Mouse (Mus musculus) liver, embryonic 12.5 days (tissue): ENCODE measurements at regions not wholly inside any gene's neighbourhood (a gene's known extent, or its start where the extent isn't known, plus 50 kb on each side); places are given as distances from the start of the nearest gene placed in this dataset.

Experiments
- ATAC-seq: fragments of 200-750 bp; cut with Nextera tagmentation; 2 replicates; pipeline ENCODE4 v1.8.0; 2017; ENCODE audit warnings: moderate number of reproducible peaks, mild to moderate bottlenecking, moderate library complexity
- H3K27ac ChIP-seq: fragments of 300-500 bp; sonication (generic); 2 replicates; pipeline ENCODE4 v1.5.1; 2016; ENCODE audit warnings: mild to moderate bottlenecking
- H3K27me3 ChIP-seq: fragments of 300-500 bp; sonication (generic); replicated peaks from 2 replicates; pipeline ENCODE4 v1.6.1; 2016; ENCODE audit warnings: mild to moderate bottlenecking, moderate library complexity
- H3K36me3 ChIP-seq: fragments of 300-500 bp; sonication (generic); 2 replicates; pipeline ENCODE4 v1.6.1; 2016; ENCODE audit warnings: mild to moderate bottlenecking, moderate library complexity
- H3K4me1 ChIP-seq: fragments of 300-500 bp; sonication (generic); 2 replicates; pipeline ENCODE4 v1.6.1; 2016
- H3K4me2 ChIP-seq: fragments of 300-500 bp; sonication (generic); 2 replicates; pipeline ENCODE4 v1.6.1; 2016; ENCODE audit warnings: mild to moderate bottlenecking, moderate library complexity
- H3K4me3 ChIP-seq: fragments of 300-500 bp; sonication (generic); 2 replicates; pipeline ENCODE4 v1.5.1; 2016; ENCODE audit warnings: mild to moderate bottlenecking, moderate library complexity
- H3K9ac ChIP-seq: fragments of 300-500 bp; sonication (generic); 2 replicates; pipeline ENCODE4 v1.6.1; 2016; ENCODE audit warnings: mild to moderate bottlenecking, moderate library complexity
- H3K9me3 ChIP-seq: fragments of 300-500 bp; sonication (generic); replicated peaks from 2 replicates; pipeline ENCODE4 v1.6.1; 2016; ENCODE audit warnings: mild to moderate bottlenecking, moderate library complexity
- WGBS: fragments of 180-500 bp; shearing (Covaris S2); methylation state at CpG from one replicate; pipeline ENCODE4 v1.1.7; 2016; ENCODE audit not compliant: insufficient replicate concordance; 5-methylcytosine and 5-hydroxymethylcytosine counted together

DNA sequence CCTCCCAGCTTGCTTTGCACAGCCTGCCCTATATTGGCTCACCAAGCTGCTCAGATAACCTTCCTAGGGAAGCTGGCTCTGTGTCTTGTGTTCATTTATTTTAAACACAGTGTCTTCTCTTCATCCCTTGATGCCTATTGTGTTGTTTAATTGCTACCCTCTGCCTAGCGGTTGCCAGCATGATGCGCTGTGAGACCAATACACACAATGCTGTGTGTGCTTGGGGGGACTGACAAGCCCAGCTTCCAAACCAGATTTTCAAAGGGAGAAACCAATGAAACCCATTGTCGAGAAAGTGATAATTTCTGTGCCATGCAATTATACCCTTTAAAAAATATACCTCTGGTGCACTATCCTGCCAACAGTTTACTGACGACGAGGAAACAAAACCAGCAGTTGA, 247.8 kb downstream of the Nuf2 start:
- no peaks in the 10 kb centered on the region for H3K36me3 ChIP-seq
- H3K27ac ChIP-seq, result no peak overlapping the region
- H3K9me3 ChIP-seq, result no peaks in the 10 kb centered on the region
- ATAC-seq, result no peak
- H3K4me3 ChIP-seq, result no peak overlapping the region
- H3K9ac ChIP-seq, result no peak overlapping the region
- H3K27me3 ChIP-seq, result no peaks in the 10 kb centered on the region
- no peaks in the 10 kb centered on the region for H3K4me1 ChIP-seq
- no peak overlapping the region for H3K4me2 ChIP-seq
- 86% methylated on average over 5 of the region's 5 CpGs for WGBS

DNA sequence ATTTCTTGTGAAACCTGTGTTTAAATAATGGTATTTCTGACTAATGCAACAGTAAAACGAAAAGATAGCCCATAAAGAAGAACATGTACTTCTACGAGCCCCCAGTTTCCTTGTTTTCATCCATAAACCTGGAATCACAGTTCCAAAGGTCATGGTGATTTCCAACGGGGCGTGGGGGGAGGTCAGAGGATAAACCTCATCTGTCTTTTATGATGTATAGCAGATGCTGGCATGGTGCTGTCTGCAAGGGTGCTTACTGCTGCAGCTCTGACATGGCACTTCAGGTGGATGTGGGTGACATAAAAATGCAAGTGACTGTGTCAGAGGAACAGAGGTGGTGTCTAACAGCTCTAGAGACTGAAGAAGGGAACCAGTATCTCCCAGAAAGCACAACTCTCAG, 260.5 kb downstream of the Nuf2 start:
- H3K4me3 ChIP-seq, result no peak overlapping the region
- H3K27me3 ChIP-seq, result no peaks in the 10 kb centered on the region
- no peaks in the 10 kb centered on the region for H3K4me1 ChIP-seq
- no peak overlapping the region for H3K9ac ChIP-seq
- no peak overlapping the region for H3K27ac ChIP-seq
- no peaks in the 10 kb centered on the region for H3K36me3 ChIP-seq
- ATAC-seq, result no peak
- 49% methylated on average over 4 of the region's 4 CpGs for WGBS
- H3K4me2 ChIP-seq, result no peak overlapping the region
- no peaks in the 10 kb centered on the region for H3K9me3 ChIP-seq

DNA sequence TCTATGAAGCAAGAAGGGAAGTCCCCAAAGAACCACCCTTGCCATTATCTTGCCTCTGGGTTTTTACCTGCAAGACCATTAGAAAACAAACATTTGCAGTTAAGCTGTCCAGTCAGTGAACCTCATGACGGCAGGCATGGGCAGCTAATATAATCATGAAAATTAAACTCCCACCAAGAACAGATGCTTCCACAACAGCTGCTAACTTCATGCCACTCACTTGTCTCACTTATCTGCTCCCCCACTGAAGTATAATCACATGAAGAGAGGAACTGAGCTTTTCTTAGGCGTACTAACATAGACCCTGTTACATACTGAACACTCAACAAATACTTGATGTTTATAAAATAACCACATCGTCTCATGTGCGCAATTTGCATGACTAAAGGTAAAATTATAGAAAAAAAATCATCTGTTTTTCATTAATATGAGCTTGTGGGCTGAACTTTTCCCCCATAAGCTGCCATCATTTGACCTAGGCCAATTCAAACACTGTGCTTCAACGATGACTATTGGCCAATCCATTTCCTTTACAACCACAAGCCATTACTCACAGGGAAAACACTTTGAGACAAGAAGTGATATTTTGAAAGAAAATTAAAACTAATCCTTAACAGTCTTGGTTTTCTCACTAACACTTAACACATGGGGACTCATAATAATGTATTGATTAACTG, 267.1 kb downstream of the Nuf2 start:
- Histone ChIP-seq H3K9me3 (no peaks in the 10 kb centered on the region), H3K27ac (no peak overlapping the region), H3K4me1 (no peaks in the 10 kb centered on the region), H3K36me3 (no peaks in the 10 kb centered on the region), H3K4me2 (no peak overlapping the region), H3K4me3 (no peak overlapping the region), H3K27me3 (no peaks in the 10 kb centered on the region), H3K9ac (no peak overlapping the region)
- WGBS, result 59% methylated on average over 5 of the region's 5 CpGs
- no peak for ATAC-seq

DNA sequence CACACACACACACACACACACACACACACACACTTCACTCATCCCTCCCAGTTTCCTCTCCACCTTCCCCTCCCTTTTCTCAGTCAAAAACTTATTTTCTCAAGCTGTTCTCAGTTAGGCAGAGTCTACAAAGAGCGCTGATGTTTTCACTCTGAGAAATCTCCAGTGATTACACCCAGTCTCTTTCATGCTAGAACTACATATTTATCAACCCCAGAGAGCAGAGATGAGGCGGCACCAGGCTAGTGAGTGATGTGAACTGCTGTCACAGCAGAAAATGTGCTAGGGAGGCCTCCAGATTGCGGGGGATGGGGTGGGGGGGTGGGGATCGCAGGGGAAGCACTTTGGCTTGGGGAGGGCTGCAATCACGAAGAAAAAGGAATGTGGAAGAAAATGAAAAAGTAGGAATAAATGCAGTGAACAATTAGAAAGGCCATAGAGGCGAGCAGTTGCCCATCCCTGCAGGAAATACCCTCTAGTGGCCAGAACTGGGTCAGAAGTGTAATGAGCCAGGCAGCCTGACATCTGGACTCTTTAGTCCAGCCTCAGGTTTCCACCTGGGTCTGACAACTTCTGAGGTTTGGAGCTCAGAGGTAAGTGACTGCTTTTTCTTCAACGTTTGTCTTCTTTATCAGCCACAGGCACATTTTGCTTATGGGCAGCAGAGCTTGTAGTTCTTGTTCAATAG, 276.9 kb downstream of the Nuf2 start:
- Histone ChIP-seq H3K27me3 (no peaks in the 10 kb centered on the region), H3K4me3 (no peak overlapping the region), H3K9ac (no peak overlapping the region), H3K36me3 (no peaks in the 10 kb centered on the region), H3K4me1 (no peaks in the 10 kb centered on the region), H3K4me2 (no peak overlapping the region), H3K27ac (no peak overlapping the region), H3K9me3 (no peaks in the 10 kb centered on the region)
- 39% methylated on average over 7 of the region's 7 CpGs for WGBS
- ATAC-seq, result no peak

DNA sequence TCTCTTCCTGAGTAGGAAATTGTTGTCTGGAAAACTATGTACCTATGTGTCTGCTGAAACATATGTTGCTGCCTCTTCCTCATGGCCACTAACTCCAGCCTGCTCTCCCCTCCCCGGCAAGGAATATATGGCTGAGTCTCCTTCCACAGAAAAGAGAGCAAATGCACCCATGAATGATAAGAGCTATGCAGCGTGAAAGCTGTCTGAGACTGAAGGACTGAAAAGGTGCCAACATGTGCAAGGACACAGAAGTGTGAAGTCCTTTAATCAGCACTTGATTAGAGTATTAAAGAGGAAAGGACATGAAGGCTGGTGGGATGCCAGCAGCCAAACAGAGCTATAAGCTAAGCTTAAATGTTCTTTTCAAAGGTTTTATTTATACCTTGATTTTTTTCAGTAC, 279.1 kb downstream of the Nuf2 start:
- Histone ChIP-seq H3K9me3 (no peaks in the 10 kb centered on the region), H3K4me3 (no peak overlapping the region), H3K27ac (no peak overlapping the region), H3K27me3 (no peaks in the 10 kb centered on the region), H3K4me2 (no peak overlapping the region), H3K4me1 (no peaks in the 10 kb centered on the region), H3K36me3 (no peaks in the 10 kb centered on the region), H3K9ac (no peak overlapping the region)
- no peak for ATAC-seq
- 42% methylated on average over 2 of the region's 2 CpGs for WGBS

DNA sequence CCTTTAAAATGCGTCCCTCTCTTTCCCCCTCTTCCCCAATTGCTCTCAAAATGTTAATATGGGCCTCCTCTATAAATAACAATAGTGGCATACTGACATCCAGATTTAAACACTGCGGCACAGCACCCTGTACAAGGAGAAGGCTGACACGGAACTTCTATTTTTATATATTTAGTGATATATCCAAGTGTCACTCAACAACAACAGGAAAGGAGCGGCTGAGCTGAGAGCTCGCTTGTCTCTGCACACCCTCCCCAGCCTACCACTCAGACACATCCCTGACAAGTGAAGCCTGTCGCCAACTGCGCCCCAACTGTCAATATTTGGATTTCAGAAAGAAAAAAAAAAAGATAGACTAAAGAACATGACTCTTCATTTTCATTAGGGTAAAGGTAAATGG, 282.2 kb downstream of the Nuf2 start:
- Histone ChIP-seq H3K36me3 (no peaks in the 10 kb centered on the region), H3K27ac (no peak overlapping the region), H3K4me3 (no peak overlapping the region), H3K4me1 (no peaks in the 10 kb centered on the region), H3K9me3 (no peaks in the 10 kb centered on the region), H3K4me2 (no peak overlapping the region), H3K27me3 (no peaks in the 10 kb centered on the region), H3K9ac (no peak overlapping the region)
- 70% methylated on average over 7 of the region's 7 CpGs for WGBS
- ATAC-seq, result no peak

DNA sequence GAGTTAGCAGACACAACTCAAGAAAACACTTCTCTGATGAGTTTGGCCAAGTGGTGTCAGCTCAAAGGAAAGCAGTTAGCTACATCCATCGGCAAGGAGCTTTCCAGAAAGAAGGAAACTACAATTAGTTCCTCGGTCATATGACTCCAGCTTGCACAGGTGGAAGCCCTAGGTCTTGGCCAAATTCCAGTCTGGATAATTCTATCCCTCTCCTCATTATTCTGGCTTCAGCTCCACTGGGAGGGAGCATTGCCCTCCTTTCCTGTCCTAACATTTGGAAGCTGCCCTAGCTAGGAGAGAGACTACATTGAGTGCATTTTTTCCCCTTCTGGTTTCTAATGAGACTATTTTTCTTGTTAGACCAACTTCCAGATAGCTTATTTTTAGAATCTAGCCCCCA, 290.9 kb downstream of the Nuf2 start:
- Histone ChIP-seq H3K4me1 (no peaks in the 10 kb centered on the region), H3K27me3 (no peaks in the 10 kb centered on the region), H3K4me3 (no peak overlapping the region), H3K27ac (no peak overlapping the region), H3K36me3 (no peaks in the 10 kb centered on the region), H3K9me3 (no peaks in the 10 kb centered on the region), H3K4me2 (no peak overlapping the region), H3K9ac (no peak overlapping the region)
- no peak for ATAC-seq
- 65% methylated on average over 2 of the region's 2 CpGs for WGBS

DNA sequence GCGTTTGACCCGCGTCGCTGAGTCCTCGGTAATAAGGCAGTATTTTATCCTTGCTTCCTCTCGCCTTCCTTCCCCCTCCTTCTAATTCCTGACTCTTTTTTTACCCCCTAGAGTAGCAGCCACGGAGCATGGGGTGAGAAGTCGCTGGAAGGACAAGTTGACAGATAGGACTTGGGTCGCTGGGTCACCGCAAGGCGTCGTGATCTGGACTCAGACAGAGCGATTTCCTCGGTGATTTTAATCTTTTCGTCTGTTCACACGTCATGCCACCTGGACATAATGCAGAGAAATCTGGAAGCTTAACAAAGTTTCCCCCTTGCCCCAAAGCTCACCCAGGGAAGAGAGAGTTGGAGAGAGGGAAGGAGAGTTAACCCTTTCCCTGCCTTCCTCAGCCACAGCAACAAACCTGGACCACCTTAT, 292.6 kb downstream of the Nuf2 start:
- H3K27me3 ChIP-seq, result no peaks in the 10 kb centered on the region
- no peak overlapping the region for H3K9ac ChIP-seq
- H3K4me2 ChIP-seq, result no peak overlapping the region
- H3K27ac ChIP-seq, result no peak overlapping the region
- no peaks in the 10 kb centered on the region for H3K36me3 ChIP-seq
- no peaks in the 10 kb centered on the region for H3K9me3 ChIP-seq
- no peaks in the 10 kb centered on the region for H3K4me1 ChIP-seq
- no peak for ATAC-seq
- 38% methylated on average over 16 of the region's 16 CpGs for WGBS
- no peak overlapping the region for H3K4me3 ChIP-seq

DNA sequence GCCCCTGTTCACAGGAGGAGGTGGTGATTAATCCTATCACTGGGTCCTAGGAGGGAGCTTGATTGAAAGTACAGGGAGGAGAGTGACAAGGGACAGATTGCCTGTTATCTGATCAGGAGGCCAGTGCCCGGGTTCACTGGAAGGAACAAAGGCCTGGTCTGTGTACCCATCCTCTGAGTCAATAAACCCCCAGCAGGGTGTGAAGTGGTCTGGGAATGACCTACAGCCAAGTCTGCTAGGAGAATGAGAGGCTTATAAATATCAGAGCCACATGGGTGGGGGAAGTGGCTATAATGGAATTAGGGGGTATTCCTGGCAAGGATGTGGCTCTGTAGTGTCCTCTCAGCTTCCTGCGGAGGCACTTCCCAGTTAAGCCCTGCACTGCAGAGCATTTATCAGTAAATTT, 296.0 kb downstream of the Nuf2 start:
- no peak overlapping the region for H3K4me3 ChIP-seq
- no peak overlapping the region for H3K27ac ChIP-seq
- no peaks in the 10 kb centered on the region for H3K36me3 ChIP-seq
- no peaks in the 10 kb centered on the region for H3K27me3 ChIP-seq
- H3K9me3 ChIP-seq, result no peaks in the 10 kb centered on the region
- no peak overlapping the region for H3K4me2 ChIP-seq
- no peak overlapping the region for H3K9ac ChIP-seq
- WGBS, result 28% methylated on average over 2 of the region's 2 CpGs
- no peaks in the 10 kb centered on the region for H3K4me1 ChIP-seq
- ATAC-seq, result 0 out of 2 replicates have a peak, but pooled peaks have one; percentile 27

DNA sequence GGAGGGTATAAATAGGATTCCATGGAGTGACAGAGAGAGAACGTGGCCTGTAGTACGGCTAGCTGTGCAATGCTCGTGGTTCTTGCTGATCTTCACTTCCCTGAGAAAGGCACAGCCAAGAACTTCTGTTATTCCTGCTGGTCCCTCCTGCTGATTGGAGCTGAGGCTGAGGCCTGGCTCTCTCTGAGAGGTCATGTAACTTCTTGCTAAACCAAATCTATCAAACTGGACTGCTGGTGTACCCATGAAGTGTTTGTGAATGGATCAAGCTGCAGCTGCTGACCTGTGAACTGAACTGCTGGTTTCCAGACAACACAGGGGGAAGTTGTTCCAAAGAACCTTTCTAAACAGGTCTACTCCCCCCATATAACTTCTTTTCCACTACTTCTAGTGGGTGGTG, 297.9 kb downstream of the Nuf2 start:
- H3K27ac ChIP-seq, result no peak overlapping the region
- no peaks in the 10 kb centered on the region for H3K27me3 ChIP-seq
- ATAC-seq, result no peak
- no peaks in the 10 kb centered on the region for H3K4me1 ChIP-seq
- H3K36me3 ChIP-seq, result no peaks in the 10 kb centered on the region
- H3K9me3 ChIP-seq, result no peaks in the 10 kb centered on the region
- H3K9ac ChIP-seq, result no peak overlapping the region
- H3K4me3 ChIP-seq, result no peak overlapping the region
- H3K4me2 ChIP-seq, result no peak overlapping the region
- 70% methylated on average over 3 of the region's 3 CpGs for WGBS

DNA sequence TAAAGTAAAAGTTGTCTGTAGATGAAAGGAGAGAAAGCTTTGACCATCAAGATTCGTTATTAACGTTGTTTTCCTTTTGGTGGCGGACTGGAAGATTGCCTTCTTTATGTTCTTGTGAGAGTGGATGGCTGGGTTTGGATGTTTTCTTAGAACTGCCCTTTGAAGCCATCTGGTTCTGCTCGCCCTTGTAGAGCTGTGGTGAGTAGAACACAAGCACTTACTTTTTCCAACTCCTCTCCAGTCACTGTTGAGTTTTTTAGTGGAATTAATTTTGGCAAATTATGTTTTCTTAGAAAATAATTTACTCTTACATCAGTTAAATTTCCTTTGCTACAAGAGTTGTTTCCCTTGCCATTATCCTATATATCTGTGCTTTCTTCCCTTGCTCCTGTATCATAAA, 301.2 kb downstream of the Nuf2 start:
- no peak overlapping the region for H3K4me2 ChIP-seq
- WGBS, result 62% methylated on average over 4 of the region's 4 CpGs
- H3K36me3 ChIP-seq, result no peaks in the 10 kb centered on the region
- no peaks in the 10 kb centered on the region; the same call in 1 of the 2 replicates for H3K9me3 ChIP-seq
- no peaks in the 10 kb centered on the region for H3K27me3 ChIP-seq
- H3K27ac ChIP-seq, result no peak overlapping the region
- H3K9ac ChIP-seq, result no peak overlapping the region
- no peak for ATAC-seq
- H3K4me1 ChIP-seq, result no peaks in the 10 kb centered on the region
- no peak overlapping the region for H3K4me3 ChIP-seq

DNA sequence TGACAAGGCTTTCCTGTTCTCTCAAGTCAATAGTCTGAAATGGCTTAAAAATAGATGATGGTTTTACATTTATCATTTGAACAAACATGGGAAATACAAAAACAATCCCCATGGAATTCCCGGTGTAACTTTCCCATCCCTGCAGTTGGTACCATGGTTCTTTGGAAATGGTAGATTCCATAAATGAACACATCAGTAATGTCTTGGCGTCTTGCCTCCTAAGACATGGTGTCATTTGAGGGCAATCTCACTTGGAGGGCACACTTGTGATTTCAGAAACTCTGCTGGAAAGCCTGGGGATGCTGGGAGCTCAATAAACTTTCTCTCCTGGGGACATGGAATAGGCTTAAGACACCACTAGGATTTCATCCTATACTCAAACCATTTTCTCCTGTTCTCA, 306.8 kb downstream of the Nuf2 start:
- H3K27ac ChIP-seq, result no peak overlapping the region
- WGBS, result 64% methylated on average over 2 of the region's 2 CpGs

DNA sequence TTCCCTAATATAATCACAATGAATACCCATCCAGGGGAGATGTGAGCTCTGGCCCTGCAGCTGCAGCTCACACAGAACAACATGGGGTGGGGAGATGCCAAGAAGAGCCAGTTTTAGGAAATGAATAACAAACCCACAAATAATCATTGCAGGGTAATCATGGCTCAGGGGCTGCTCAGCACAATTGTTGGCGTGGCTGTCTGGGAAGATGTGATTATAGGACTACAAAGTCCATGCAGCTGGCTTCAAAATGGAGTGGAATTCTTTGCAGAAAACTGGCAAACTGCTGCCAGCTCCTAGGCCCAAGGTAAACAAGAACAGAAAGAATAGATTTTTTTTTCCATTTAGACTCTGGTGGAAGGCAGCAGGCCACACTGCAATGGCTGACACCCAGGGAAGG, 343.6 kb downstream of the Nuf2 start:
- Histone ChIP-seq H3K4me3 (no peak overlapping the region), H3K4me2 (no peak overlapping the region), H3K4me1 (no peaks in the 10 kb centered on the region), H3K27me3 (no peaks in the 10 kb centered on the region), H3K9me3 (no peaks in the 10 kb centered on the region), H3K36me3 (no peaks in the 10 kb centered on the region), H3K27ac (no peak overlapping the region), H3K9ac (no peak overlapping the region)
- 57% methylated on average over 1 of the region's 1 CpGs for WGBS
- ATAC-seq, result no peak

More for the DNA sequence above, 306.8 kb downstream of the Nuf2 start:
- Histone ChIP-seq H3K27me3 (no peaks in the 10 kb centered on the region), H3K4me1 (no peaks in the 10 kb centered on the region), H3K36me3 (no peaks in the 10 kb centered on the region), H3K4me2 (no peak overlapping the region), H3K4me3 (no peak overlapping the region), H3K9me3 (no peaks in the 10 kb centered on the region; the same call in 1 of the 2 replicates), H3K9ac (no peak overlapping the region)
- no peak for ATAC-seq
